Comparison of ENCODE assay signal across 8 mouse cellular contexts in genomic region chr17:50508055-50508774, GRCm38 (mm10). TPM values are rescaled to one million over a fixed set of nuclear protein-coding genes. Genes with fewer than 3 reads are reported as not detected.
DNase-seq lines count a peak whose midpoint lies in the region; ATAC-seq and TF ChIP-seq lines count a peak whose summit lies in the region.

No protein-coding gene starts in this region.

- no peaks in the 10 kb centered on the region for H3K27me3 ChIP-seq in heart, embryonic 11.5 days (ENCODE audit: control insufficient read depth, insufficient read depth, low read length)
- H3K27me3 ChIP-seq in E14TG2a.4 (ENCODE audit: insufficient read depth, low read length) = peaks cover 49% of the 10 kb centered on the region
- no peaks in the 10 kb centered on the region for H3K27me3 ChIP-seq in hindbrain, embryonic 12.5 days
- no peaks in the 10 kb centered on the region for H3K27me3 ChIP-seq in midbrain, embryonic 14.5 days (ENCODE audit: control insufficient read depth, insufficient read depth, low read length)

- no peaks in the 10 kb centered on the region for H3K36me3 ChIP-seq in heart, embryonic 11.5 days (ENCODE audit: control insufficient read depth, insufficient read depth, low read length)
- H3K36me3 ChIP-seq in E14TG2a.4 (ENCODE audit: insufficient read depth, low read length) = no peaks in the 10 kb centered on the region
- H3K36me3 ChIP-seq in hindbrain, embryonic 12.5 days = no peaks in the 10 kb centered on the region
- no peaks in the 10 kb centered on the region for H3K36me3 ChIP-seq in midbrain, embryonic 14.5 days (ENCODE audit: control insufficient read depth, insufficient read depth, low read length)

- DNase-seq in heart, adult 9 months (ENCODE audit: low spot score in 2 of 2) = no peak
- peak; percentile 36 to 38 for DNase-seq in cerebellum, postnatal 10 days
- DNase-seq in midbrain, embryonic 14.5 days = peak; percentile 27
- DNase-seq in urinary bladder, postnatal 14 days (ENCODE audit: low spot score) = no peak
- DNase-seq in urinary bladder, postnatal 4 days (ENCODE audit: low spot score in 2 of 2) = no peak

- H3K4me2 ChIP-seq in heart, embryonic 11.5 days = peak overlapping the region; percentile 84
- peak overlapping the region; percentile 71 for H3K4me2 ChIP-seq in hindbrain, embryonic 12.5 days (replicated peaks)
- peak overlapping the region; percentile 63 for H3K4me2 ChIP-seq in midbrain, embryonic 14.5 days (ENCODE audit: low read length)

- no peak; the same call in 1 of the 2 replicates for ATAC-seq in heart, embryonic 11.5 days (replicated peaks; ENCODE audit: insufficient number of reproducible peaks, low FRiP score, low TSS enrichment)
- ATAC-seq in hindbrain, embryonic 12.5 days (ENCODE audit: low FRiP score) = peak; percentile 16
- no peak for ATAC-seq in midbrain, embryonic 14.5 days (ENCODE audit: low FRiP score, low TSS enrichment)

- peak overlapping the region; percentile 87 for H3K4me3 ChIP-seq in heart, embryonic 11.5 days (ENCODE audit: low read depth, low read length)
- H3K4me3 ChIP-seq in E14TG2a.4 (replicated peaks; ENCODE audit: low read length) = peak overlapping the region; percentile 85
- peak overlapping the region; percentile 89 for H3K4me3 ChIP-seq in hindbrain, embryonic 12.5 days
- H3K4me3 ChIP-seq in midbrain, embryonic 14.5 days (replicated peaks; ENCODE audit: low read depth, low read length) = peak overlapping the region; percentile 89

- no peak for TF ChIP-seq CTCF in E14TG2a.4 (conservative IDR thresholded peaks at IDR 0.05; ENCODE audit: low read length)

- no peak overlapping the region for H3K27ac ChIP-seq in heart, embryonic 11.5 days (ENCODE audit: low read depth, low read length)
- 0 out of 2 replicates have a peak overlapping the region, but pooled peaks have one; percentile 95 for H3K27ac ChIP-seq in hindbrain, embryonic 12.5 days
- H3K27ac ChIP-seq in midbrain, embryonic 14.5 days (replicated peaks; ENCODE audit: low read depth, low read length) = peak overlapping the region; percentile 96

- WGBS in heart, embryonic 11.5 days (ENCODE audit: insufficient replicate concordance) = 16% methylated on average over 18 of the region's 18 CpGs
- 14% methylated on average over 18 of the region's 18 CpGs for WGBS in hindbrain, embryonic 12.5 days
- WGBS in midbrain, embryonic 14.5 days = 11% methylated on average over 18 of the region's 18 CpGs

- no peaks in the 10 kb centered on the region for H3K9me3 ChIP-seq in heart, embryonic 11.5 days (replicated peaks; ENCODE audit: control insufficient read depth, low read length)
- H3K9me3 ChIP-seq in E14TG2a.4 (ENCODE audit: low read length) = no peaks in the 10 kb centered on the region
- no peaks in the 10 kb centered on the region for H3K9me3 ChIP-seq in hindbrain, embryonic 12.5 days (replicated peaks)
- no peaks in the 10 kb centered on the region for H3K9me3 ChIP-seq in midbrain, embryonic 14.5 days (ENCODE audit: control insufficient read depth, low read length)

- H3K9ac ChIP-seq in heart, embryonic 11.5 days (ENCODE audit: low read depth, low read length) = peak overlapping the region; percentile 87
- peak overlapping the region; percentile 94 for H3K9ac ChIP-seq in hindbrain, embryonic 12.5 days
- H3K9ac ChIP-seq in midbrain, embryonic 14.5 days (replicated peaks; ENCODE audit: low read length) = peak overlapping the region; percentile 96

- peaks cover 3% of the 10 kb centered on the region; the same call in 1 of the 2 replicates for H3K4me1 ChIP-seq in heart, embryonic 11.5 days (ENCODE audit: control insufficient read depth, insufficient read depth, low read length)
- peaks cover 7% of the 10 kb centered on the region; the same call in 1 of the 2 replicates for H3K4me1 ChIP-seq in E14TG2a.4 (replicated peaks; ENCODE audit: low read depth, low read length)
- peaks cover 13% of the 10 kb centered on the region for H3K4me1 ChIP-seq in hindbrain, embryonic 12.5 days
- H3K4me1 ChIP-seq in midbrain, embryonic 14.5 days (ENCODE audit: control insufficient read depth, insufficient read depth, low read length) = peaks cover 16% of the 10 kb centered on the region

RNA-seq across cellular contexts. Expression of gene Plcl2, which starts 1.0 kb away (rescaled TPM):
- polyA plus RNA-seq in heart, embryonic 11.5 days (2014; fragmentation: Nextera tagmentation; extraction: Ambion mirVana) = 4.0 and 5.2 TPM in 2 replicates
- 9.2 and 10.0 TPM in 2 replicates for polyA plus RNA-seq in hindbrain, embryonic 12.5 days (2016; fragmentation: Nextera tagmentation; extraction: Ambion mirVana)
- 10.8 and 14.1 TPM in 2 replicates for polyA plus RNA-seq in midbrain, embryonic 14.5 days (2014; fragmentation: Nextera tagmentation; extraction: Ambion mirVana)

Comparison
In these comparisons a context has a peak if more than half of its experiments do, and no peak if none do; other contexts are left out.
1. DNase-seq: peak in cerebellum, postnatal 10 days (2 of 2) and midbrain, embryonic 14.5 days (single experiment); none in heart, adult 9 months (0 of 2), urinary bladder, postnatal 14 days (single experiment) and urinary bladder, postnatal 4 days (0 of 2).
2. Peak in every context shown above with its lines, with median percentiles within 50 percentile points of each other: H3K4me2 ChIP-seq, H3K4me3 ChIP-seq and H3K9ac ChIP-seq.